Mouse (Mus musculus) left cerebral cortex, postnatal 10 days (tissue): ENCODE measurements at regions not wholly inside any gene's neighbourhood (a gene's known extent, or its start where the extent isn't known, plus 50 kb on each side); places are given as distances from the start of the nearest gene placed in this dataset.

Source experiments
- DNase-seq, 2 experiments: peaks; one replicate each; pipeline ENCODE4 v3.0.0; 2021 to 2022; ENCODE audit warnings: low spot score in 2 of 2, mixed read lengths in 1 of 2; ENCODE audit errors: extremely low spot score in 1 of 2
- intact Hi-C: fragments of 180-260 bp; cut with DNase I; formaldehyde crosslinking; loops from one replicate; pipeline ENCODE4 v1.15.1; 2025

- intact Hi-C loops, result no loop called here
- no peak for DNase-seq
Measured at GRCm38 (mm10) chr3:57228400-57228799, 73.4 kb downstream of the Tm4sf1 start.

GRCm38 (mm10) chr3:57223773-57224172 lies 78.0 kb downstream of the Tm4sf1 start:
- intact Hi-C loops, result no loop called here

GRCm38 (mm10) chr3:57222318-57222914 lies 79.4 kb downstream of the Tm4sf1 start:
- intact Hi-C loops, result no loop called here
- no peak for DNase-seq

More at GRCm38 (mm10) chr3:57223773-57224172, 78.0 kb downstream of the Tm4sf1 start:
- peak in 1 of 2 experiments; percentile 9 for DNase-seq

- intact Hi-C loops, result no loop called here
Measured at GRCm38 (mm10) chr3:57218431-57218830, 83.4 kb downstream of the Tm4sf1 start.

GRCm38 (mm10) chr3:57204066-57204723 lies 97.6 kb downstream of the Tm4sf1 start:
- DNase-seq, result peak; percentile 42 to 57
- intact Hi-C loops, result loop anchor here (10.0 kb wide), 1 partner anchor 1659 kb away; no protein-coding TSS in a partner anchor

More at GRCm38 (mm10) chr3:57218431-57218830, 83.4 kb downstream of the Tm4sf1 start:
- no peak for DNase-seq

GRCm38 (mm10) chr3:57203418-57203817 lies 98.4 kb downstream of the Tm4sf1 start:
- no peak for DNase-seq
- intact Hi-C loops, result loop anchor here (10.0 kb wide), 1 partner anchor 1659 kb away; no protein-coding TSS in a partner anchor

GRCm38 (mm10) chr3:57181587-57181986 lies 120.2 kb downstream of the Tm4sf1 start:
- no peak for DNase-seq
- intact Hi-C loops, result no loop called here

GRCm38 (mm10) chr3:57153177-57153948 lies 148.4 kb downstream of the Tm4sf1 start:
- intact Hi-C loops, result no loop called here
- no peak for DNase-seq

- intact Hi-C loops, result no loop called here
Measured at GRCm38 (mm10) chr3:57149156-57149555, 152.6 kb downstream of the Tm4sf1 start.

GRCm38 (mm10) chr3:57136847-57137246 lies 164.9 kb downstream of the Tm4sf1 start:
- DNase-seq, result peak in 1 of 2 experiments; percentile 58
- intact Hi-C loops, result no loop called here

More at GRCm38 (mm10) chr3:57149156-57149555, 152.6 kb downstream of the Tm4sf1 start:
- no peak for DNase-seq

- DNase-seq, result no peak
- intact Hi-C loops, result no loop called here
Measured at GRCm38 (mm10) chr3:57128606-57129005, 173.2 kb downstream of the Tm4sf1 start.

GRCm38 (mm10) chr3:57125792-57126485 lies 175.8 kb downstream of the Tm4sf1 start:
- intact Hi-C loops, result no loop called here
- DNase-seq, result no peak

GRCm38 (mm10) chr3:57118016-57118415 lies 183.8 kb downstream of the Tm4sf1 start:
- DNase-seq, result no peak
- intact Hi-C loops, result no loop called here

- intact Hi-C loops, result no loop called here
- DNase-seq, result peak in 1 of 2 experiments; percentile 25
Measured at GRCm38 (mm10) chr3:57102254-57102653, 199.5 kb downstream of the Tm4sf1 start.

GRCm38 (mm10) chr3:57100515-57100914 lies 201.3 kb downstream of the Tm4sf1 start:
- DNase-seq, result no peak

GRCm38 (mm10) chr3:57094936-57095335 lies 206.9 kb downstream of the Tm4sf1 start:
- DNase-seq, result peak in 1 of 2 experiments; percentile 21
- intact Hi-C loops, result no loop called here

More at GRCm38 (mm10) chr3:57100515-57100914, 201.3 kb downstream of the Tm4sf1 start:
- intact Hi-C loops, result no loop called here

GRCm38 (mm10) chr3:57093201-57093940 lies 208.4 kb downstream of the Tm4sf1 start:
- intact Hi-C loops, result no loop called here
- no peak for DNase-seq

- no peak for DNase-seq
- intact Hi-C loops, result no loop called here
Measured at GRCm38 (mm10) chr3:57074516-57074915, 227.3 kb downstream of the Tm4sf1 start.
